Mouse (Mus musculus): ENCODE measurements around the gene Uaca.

Uaca gene

DNA sequence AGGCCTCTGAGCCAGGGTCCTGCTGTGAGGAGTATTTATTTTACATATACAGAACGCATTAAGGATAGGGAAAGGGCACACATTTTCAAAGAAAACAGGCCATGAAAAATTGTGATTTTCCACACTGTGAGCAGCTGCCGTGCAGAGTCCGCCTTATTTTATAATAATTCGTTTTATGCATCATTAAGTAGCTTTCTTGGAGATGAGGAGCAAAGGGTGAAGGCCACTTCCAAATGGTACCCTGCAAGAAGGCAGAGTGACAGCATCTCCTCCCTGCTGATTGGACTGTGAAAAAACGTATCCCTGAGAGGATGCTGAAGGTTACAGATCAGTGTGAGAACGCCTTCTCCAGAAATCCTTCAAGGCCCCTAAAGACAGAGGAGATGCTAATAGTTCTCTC is 90.8 kb downstream of the Uaca start:
- peak; percentile 22 for DNase-seq (ENCODE audit: low read depth, low spot score)

GRCm38 (mm10) chr9:60886431-60887371 is 92.4 kb downstream of the Uaca start:
- peak; percentile 17 for DNase-seq (ENCODE audit: low read depth, low spot score)

GRCm38 (mm10) chr9:60887389-60887811 is 93.1 kb downstream of the Uaca start:
- peak; percentile 31 for DNase-seq (ENCODE audit: low read depth, low spot score)

- no peak for DNase-seq (ENCODE audit: low read depth, low spot score)
Observed at GRCm38 (mm10) chr9:60893511-60893910, 99.2 kb downstream of the Uaca start.

DNA sequence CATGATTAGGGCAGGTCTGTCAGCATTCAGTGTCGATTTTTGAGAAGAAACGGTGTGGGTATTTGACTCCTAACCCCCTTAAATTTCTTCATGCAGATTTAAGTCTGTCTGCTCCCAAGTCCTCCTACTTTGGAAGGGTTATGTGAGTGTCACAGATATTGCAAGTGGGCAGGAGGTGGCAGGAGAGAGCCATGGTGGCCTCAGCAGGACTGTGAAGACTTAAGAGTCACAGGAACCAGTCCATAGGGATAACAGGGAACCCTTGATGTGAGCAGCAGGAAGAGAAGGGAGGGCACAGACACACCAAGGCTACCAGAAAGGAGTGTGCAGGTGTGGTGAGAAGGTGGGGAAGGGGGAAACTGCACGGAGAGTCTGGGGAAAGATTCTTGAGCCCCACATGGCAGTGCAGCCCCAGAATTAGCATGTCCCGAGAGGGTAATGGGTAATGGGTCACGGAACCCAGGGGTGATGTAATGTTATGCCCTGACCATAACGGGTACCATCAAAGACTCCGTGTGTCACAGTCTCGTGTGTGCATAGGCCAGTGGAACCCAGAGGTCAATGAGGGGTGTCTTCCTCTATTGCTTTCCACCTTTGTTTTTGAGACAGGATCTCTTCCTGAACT is 101.3 kb downstream of the Uaca start:
- peak; percentile 76 for DNase-seq (ENCODE audit: low read depth, low spot score)

GRCm38 (mm10) chr9:60898291-60899020 is 104.1 kb downstream of the Uaca start:
- DNase-seq (ENCODE audit: low read depth, low spot score) = no peak

- DNase-seq (ENCODE audit: low read depth, low spot score) = no peak
Observed at GRCm38 (mm10) chr9:60899201-60899600, 104.9 kb downstream of the Uaca start.

DNA sequence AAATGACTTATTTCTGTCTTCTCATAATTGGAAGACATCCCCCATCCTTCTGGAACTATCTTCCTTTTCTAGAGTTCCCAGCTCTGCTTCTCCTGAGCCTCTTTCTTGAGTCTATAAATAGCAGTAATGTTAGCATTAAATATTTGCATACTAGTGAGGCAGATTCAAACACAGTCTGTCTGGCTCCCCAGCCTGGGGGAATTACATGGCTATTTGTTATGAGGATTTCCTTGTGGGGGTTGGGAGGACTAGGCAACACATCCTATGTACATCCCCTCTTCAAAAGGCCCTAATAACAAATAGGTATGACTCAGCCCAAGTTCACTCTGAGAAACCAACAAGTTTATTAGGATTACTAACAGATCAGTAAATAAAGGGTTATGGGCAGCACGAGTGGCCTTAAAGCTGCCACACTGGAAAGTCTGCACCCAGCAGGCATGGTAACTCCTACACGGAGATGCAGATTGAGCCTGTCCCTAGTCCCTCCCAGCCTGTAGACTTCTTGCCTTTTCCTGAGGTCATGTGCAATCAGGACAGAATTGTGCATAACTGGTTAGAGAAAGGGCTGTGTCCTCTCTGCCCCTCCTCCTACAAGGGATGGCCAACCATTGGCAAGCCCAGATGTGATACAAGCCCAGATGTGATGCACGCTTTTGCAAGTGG is 105.6 kb downstream of the Uaca start:
- DNase-seq (ENCODE audit: low read depth, low spot score) = no peak

- DNase-seq (ENCODE audit: low read depth, low spot score) = no peak
Observed at GRCm38 (mm10) chr9:60912266-60912665, 117.9 kb downstream of the Uaca start.

DNA sequence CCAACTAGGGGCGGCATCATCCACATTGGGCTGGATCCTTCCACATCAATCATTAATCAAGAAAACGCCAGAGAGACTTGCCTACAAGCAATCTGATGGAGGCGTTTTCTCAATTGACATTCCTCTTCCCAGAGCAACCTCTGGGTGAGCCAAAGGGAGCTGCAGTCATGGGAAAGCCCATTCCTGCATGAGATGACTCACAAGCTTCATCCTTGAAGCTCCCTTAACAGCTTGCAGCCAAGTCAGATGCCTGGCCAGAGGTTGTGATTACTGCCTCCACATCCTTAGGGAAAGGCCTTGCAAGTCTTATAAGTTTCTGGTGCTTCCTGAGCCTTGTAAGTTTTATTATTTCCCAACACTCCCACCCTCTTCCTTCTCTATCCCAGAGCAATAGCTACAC is 119.3 kb downstream of the Uaca start:
- no peak for DNase-seq (ENCODE audit: low read depth, low spot score)

GRCm38 (mm10) chr9:60919936-60920672 is 125.8 kb downstream of the Uaca start:
- DNase-seq (ENCODE audit: low read depth, low spot score) = no peak

DNA sequence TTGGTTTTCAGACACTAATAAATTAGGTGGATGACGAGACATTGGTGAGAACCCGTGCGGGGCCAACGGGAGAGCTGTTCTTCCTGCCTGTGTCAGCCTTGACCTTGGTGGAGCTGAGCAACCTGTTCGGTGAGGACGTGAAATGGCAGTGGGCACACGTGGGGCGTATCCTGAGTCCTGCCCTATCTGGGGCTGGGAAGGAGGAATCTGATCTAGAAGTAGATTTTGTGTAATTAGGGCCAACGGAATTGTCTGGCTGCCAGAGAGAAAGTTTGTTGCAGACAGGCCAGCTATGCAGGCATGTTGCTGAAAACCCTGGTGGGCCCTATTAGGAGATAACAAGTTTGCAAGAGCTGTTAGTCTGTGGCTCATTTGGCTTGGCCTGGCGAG is 126.3 kb downstream of the Uaca start:
- DNase-seq (ENCODE audit: low read depth, low spot score) = no peak

GRCm38 (mm10) chr9:60921287-60921686 is 126.9 kb downstream of the Uaca start:
- DNase-seq (ENCODE audit: low read depth, low spot score) = no peak

DNA sequence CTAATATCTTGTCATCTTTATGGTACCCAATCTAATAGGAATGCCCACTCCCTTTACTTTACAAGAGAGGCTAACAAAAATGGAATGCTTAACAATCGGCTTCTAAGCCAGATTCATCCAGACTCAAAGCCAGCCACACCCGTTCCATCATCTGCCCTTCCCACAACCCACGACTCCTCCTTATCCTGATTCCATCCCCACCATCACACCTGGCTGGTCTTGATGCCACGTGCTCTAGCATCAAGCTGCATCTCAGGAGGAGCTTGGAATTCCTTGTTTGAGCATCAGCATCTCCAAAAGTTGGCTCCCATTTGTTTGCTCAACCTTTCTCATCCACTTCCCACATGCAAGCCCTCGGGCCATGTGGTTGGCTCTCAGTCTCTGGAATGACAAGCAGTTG is 127.5 kb downstream of the Uaca start:
- DNase-seq (ENCODE audit: low read depth, low spot score) = no peak

- DNase-seq (ENCODE audit: low read depth, low spot score) = no peak
Observed at GRCm38 (mm10) chr9:60926301-60926700, 132.0 kb downstream of the Uaca start.

GRCm38 (mm10) chr9:60929290-60929983 is 135.1 kb downstream of the Uaca start:
- no peak for DNase-seq (ENCODE audit: low read depth, low spot score)

Data from mesoderm, embryonic 11.5 days (tissue).